Mouse (Mus musculus) neural tube, embryonic 11.5 days (tissue): ENCODE results near the gene Psmb8. TPM values are rescaled to one million over a fixed set of nuclear protein-coding genes. Genes with fewer than 3 reads are reported as not detected.
"Not testable (repeated sequence)": the region's sequence is repeated elsewhere in the genome, so short reads cannot be mapped to it uniquely, and the experiment has no call there.

Experiments used
- ATAC-seq: fragments of 200-750 bp; cut with Nextera tagmentation; 2 replicates; pipeline ENCODE4 v1.8.0; 2017; ENCODE audit warnings: moderate number of reproducible peaks, mild to moderate bottlenecking, moderate TSS enrichment, moderate library complexity; ENCODE audit not compliant: insufficient read depth, low FRiP score, low TSS enrichment
- DNase-seq: peaks from one replicate; pipeline ENCODE4 v3.0.0-alpha.2; 2015; ENCODE audit warnings: low spot score
- H3K27ac ChIP-seq: fragments of 300-500 bp; sonication (generic); 2 replicates; pipeline ENCODE4 v1.5.1; 2014; ENCODE audit warnings: low read depth, mild to moderate bottlenecking, low read length
- H3K27me3 ChIP-seq: fragments of 300-500 bp; sonication (generic); 2 replicates; pipeline ENCODE4 v1.6.1; 2014; ENCODE audit warnings: mild to moderate bottlenecking, low read length, mixed read lengths; ENCODE audit not compliant: control insufficient read depth, insufficient read depth
- H3K36me3 ChIP-seq: fragments of 300-500 bp; sonication (generic); 2 replicates; pipeline ENCODE4 v1.6.1; 2014; ENCODE audit warnings: mild to moderate bottlenecking, low read length, moderate library complexity, mixed read lengths; ENCODE audit not compliant: control insufficient read depth, insufficient read depth
- H3K4me1 ChIP-seq: fragments of 300-500 bp; sonication (generic); 2 replicates; pipeline ENCODE4 v1.6.1; 2014; ENCODE audit warnings: low read length, mixed read lengths; ENCODE audit not compliant: control insufficient read depth, insufficient read depth
- H3K4me2 ChIP-seq: fragments of 300-500 bp; sonication (generic); 2 replicates; pipeline ENCODE4 v1.6.1; 2014; ENCODE audit warnings: low read depth, mild to moderate bottlenecking, moderate library complexity
- H3K4me3 ChIP-seq: fragments of 300-500 bp; sonication (generic); 2 replicates; pipeline ENCODE4 v1.5.1; 2014; ENCODE audit warnings: low read depth, low read length
- H3K9ac ChIP-seq: fragments of 300-500 bp; sonication (generic); 2 replicates; pipeline ENCODE4 v1.6.1; 2014; ENCODE audit warnings: mild to moderate bottlenecking, low read length
- H3K9me3 ChIP-seq: fragments of 300-500 bp; sonication (generic); 2 replicates; pipeline ENCODE4 v1.6.1; 2016; ENCODE audit warnings: low read length; ENCODE audit not compliant: control insufficient read depth
- WGBS: fragments of 180-500 bp; shearing (Covaris S2); extraction: QIAGEN DNeasy Blood & Tissue Kit; methylation state at CpG from one replicate; pipeline ENCODE4 v1.1.7; 2014; 5-methylcytosine and 5-hydroxymethylcytosine counted together
- polyA plus RNA-seq: library from polyadenylated mRNA; unstranded; fragments of >200 nt; fragmentation: Nextera tagmentation; extraction: Ambion mirVana; gene quantifications from 2 replicates; pipeline ENCODE4 v1.2.1, GENCODE M21; 2014

Psmb8 gene
- polyA plus RNA-seq, 1 experiment from 2014 or later, result 2.1 TPM

DNA sequence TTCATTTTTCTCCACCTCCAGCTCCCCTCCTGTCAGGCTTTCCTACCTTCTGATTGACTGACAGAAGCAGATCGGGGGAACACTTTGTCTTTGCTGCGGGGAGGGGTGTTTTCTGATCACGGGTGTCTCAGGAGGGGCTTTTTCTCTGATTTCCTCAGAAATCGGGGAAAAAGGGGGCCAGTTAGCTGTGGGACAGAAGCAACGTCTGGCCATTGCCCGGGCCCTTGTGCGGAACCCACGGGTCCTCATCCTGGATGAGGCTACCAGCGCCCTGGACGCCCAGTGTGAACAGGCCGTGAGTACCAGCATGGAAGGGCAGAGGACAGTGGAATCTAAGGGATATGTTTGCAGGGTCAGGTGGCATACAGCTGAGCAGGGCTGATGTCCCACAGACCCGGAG, 17.7 kb downstream of the Psmb8 start:
- H3K36me3 ChIP-seq, result no peaks in the 10 kb centered on the region
- no peaks in the 10 kb centered on the region for H3K9me3 ChIP-seq
- H3K4me1 ChIP-seq, result no peaks in the 10 kb centered on the region
- no peak for ATAC-seq
- H3K27me3 ChIP-seq, result peaks cover 34% of the 10 kb centered on the region
- no peak for DNase-seq
- no peak overlapping the region for H3K4me3 ChIP-seq
- no peak overlapping the region for H3K9ac ChIP-seq
- WGBS, result 86% methylated on average over 12 of the region's 12 CpGs
- H3K4me2 ChIP-seq, result no peak overlapping the region
- no peak overlapping the region for H3K27ac ChIP-seq

DNA sequence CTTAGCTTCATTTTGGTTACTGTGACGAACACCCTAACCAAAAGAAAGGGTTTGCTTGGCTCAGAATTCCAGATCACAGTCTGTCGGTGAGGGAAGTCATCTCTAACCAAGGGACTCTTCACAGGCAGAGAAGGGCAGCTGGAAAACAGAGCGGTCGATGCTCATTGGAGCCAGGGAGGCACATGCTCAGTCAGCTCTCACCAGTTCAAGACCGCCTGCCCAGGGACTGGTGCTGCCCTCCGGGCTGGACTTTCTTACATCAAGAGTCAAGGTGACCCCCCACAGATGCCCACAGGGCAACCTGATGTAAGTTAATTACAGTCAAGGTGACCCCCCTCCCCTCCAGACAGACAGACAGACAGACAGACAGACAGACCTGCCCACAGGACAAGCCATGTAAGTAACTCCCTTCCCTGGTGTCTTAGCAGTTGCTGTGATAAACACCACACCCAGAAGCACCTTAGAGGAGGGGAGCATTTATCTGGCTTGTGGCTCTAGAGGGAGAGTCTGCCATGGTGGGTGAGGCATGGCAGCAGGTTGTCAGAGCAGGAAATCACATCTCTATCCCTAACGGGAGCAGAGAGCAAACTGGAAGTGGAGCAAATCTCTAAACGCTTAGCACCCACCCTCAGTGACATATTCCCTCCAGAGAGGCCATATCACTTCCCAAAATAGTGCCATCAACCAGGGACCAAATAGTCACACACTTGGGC, 19.9 kb downstream of the Psmb8 start:
- Histone ChIP-seq H3K9ac (no peak overlapping the region), H3K27ac (no peak overlapping the region), H3K9me3 (no peaks in the 10 kb centered on the region), H3K4me1 (no peaks in the 10 kb centered on the region), H3K27me3 (peaks cover 21% of the 10 kb centered on the region), H3K4me2 (no peak overlapping the region), H3K4me3 (no peak overlapping the region), H3K36me3 (no peaks in the 10 kb centered on the region)
- DNase-seq (peak; percentile 1), ATAC-seq (no peak)
- 85% methylated on average over 8 of the region's 8 CpGs for WGBS

- 88% methylated on average over 5 of the region's 5 CpGs for WGBS
- no peaks in the 10 kb centered on the region for H3K36me3 ChIP-seq
- H3K4me1 ChIP-seq, result no peaks in the 10 kb centered on the region
- H3K4me2 ChIP-seq, result no peak overlapping the region
- H3K27me3 ChIP-seq, result peaks cover 15% of the 10 kb centered on the region
- no peak overlapping the region for H3K27ac ChIP-seq
- no peaks in the 10 kb centered on the region for H3K9me3 ChIP-seq
- no peak overlapping the region for H3K9ac ChIP-seq
- no peak overlapping the region for H3K4me3 ChIP-seq
- ATAC-seq (no peak), DNase-seq (no peak)
These were observed 20.5 kb downstream of the Psmb8 start for GRCm38 (mm10) chr17:34217986-34218385.

DNA sequence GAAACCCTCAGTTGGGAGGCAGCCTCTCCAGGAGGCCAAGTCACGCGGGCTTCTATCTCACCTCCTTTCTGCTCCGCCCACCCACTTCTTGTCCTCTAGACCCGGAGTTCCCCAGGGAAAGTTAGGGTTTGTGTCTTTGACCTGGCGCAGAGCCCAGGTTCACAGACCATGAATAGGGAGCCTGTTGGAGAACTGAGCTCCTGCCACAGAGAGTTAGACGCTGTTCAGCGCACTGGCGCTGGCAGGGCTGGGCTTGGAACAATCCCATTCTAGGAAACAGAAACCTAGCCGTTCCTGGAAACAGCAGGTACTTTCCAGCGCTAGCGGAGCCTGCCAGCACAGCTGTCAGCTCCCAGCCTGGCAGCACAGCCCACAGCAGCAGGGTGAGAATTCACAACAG, 21.2 kb downstream of the Psmb8 start:
- H3K27ac ChIP-seq, result no peak overlapping the region
- no peaks in the 10 kb centered on the region for H3K36me3 ChIP-seq
- H3K4me1 ChIP-seq, result no peaks in the 10 kb centered on the region
- peaks cover 10% of the 10 kb centered on the region for H3K27me3 ChIP-seq
- no peak for ATAC-seq
- H3K4me3 ChIP-seq, result no peak overlapping the region
- no peak overlapping the region for H3K9ac ChIP-seq
- H3K9me3 ChIP-seq, result no peaks in the 10 kb centered on the region
- WGBS, result 92% methylated on average over 11 of the region's 11 CpGs
- H3K4me2 ChIP-seq, result no peak overlapping the region
- DNase-seq, result no peak

DNA sequence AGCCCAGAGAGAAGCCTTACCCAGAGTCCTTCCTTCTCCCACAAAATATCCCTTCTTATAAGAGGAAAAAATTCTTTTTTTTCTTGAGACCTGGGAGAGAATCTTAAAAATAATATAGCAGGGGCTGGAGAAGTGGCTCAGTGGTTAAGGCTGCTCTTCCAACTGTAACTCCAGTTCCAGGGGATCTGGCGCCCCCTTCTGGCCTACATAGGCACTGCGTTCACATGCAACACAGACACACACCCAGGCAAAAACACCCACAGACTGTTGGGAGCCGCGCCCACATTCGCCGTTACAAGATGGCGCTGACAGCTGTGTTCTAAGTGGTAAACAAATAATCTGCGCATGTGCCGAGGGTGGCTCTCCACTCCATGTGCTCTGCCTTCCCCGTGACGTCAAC, 21.6 kb downstream of the Psmb8 start:
- H3K4me2 ChIP-seq, ATAC-seq, H3K4me3 ChIP-seq, H3K36me3 ChIP-seq, H3K9ac ChIP-seq, H3K27me3 ChIP-seq, H3K9me3 ChIP-seq, H3K27ac ChIP-seq, H3K4me1 ChIP-seq: not testable (repeated sequence)
- WGBS, result 91% methylated on average over 8 of the region's 11 CpGs
- DNase-seq, result peak; percentile 11

DNA sequence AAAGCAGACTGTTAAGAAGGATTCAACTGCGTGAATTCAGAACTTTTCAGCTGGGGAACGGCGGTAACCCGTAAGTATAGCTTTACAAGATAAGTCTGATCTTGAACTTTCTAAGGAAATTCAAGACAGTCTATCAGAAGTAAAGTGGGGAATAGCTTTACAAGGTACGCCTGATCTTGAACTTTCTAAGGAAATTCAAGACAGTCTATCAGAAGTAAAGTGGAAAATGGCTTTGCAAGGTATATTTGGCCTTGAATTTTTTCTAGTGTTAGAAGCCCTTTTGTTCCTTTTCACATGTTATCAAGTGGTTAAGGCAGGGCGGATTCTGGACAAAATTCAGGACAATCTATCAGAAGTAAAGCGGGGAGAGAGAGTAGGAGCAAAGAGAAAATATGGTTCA, 22.3 kb downstream of the Psmb8 start:
- H3K4me1 ChIP-seq, H3K36me3 ChIP-seq, H3K4me3 ChIP-seq, H3K27me3 ChIP-seq, DNase-seq, H3K9me3 ChIP-seq, H3K4me2 ChIP-seq, ATAC-seq, H3K9ac ChIP-seq, H3K27ac ChIP-seq: not testable (repeated sequence)
- 96% methylated on average over 3 of the region's 7 CpGs for WGBS

GRCm38 (mm10) chr17:34220401-34220800, 22.9 kb downstream of the Psmb8 start:
- not testable (repeated sequence) for H3K4me3 ChIP-seq, H3K27ac ChIP-seq, DNase-seq, H3K36me3 ChIP-seq, H3K4me1 ChIP-seq, H3K27me3 ChIP-seq, H3K9me3 ChIP-seq, H3K9ac ChIP-seq, ATAC-seq, H3K4me2 ChIP-seq
- WGBS, result no CpG with 5 or more reads among the region's 16 CpGs

DNA sequence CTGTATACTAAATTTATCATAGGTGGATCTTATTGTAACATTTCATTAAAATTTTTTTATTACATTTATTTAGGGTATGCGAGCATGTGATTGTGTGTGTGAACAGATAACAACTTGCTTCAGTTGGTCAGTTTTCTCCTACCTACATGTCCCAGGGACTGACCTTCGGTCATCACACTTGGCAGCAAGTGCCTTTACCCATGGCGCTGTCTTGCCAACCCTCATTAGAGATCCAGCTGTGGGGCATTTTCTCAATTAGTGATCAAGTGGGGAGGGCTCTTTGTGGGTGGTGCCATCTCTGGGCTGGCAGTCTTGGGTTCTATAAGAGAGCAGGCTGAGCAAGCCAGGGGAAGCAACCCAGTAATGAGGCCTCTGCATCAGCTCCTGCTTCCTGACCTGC, 27.3 kb downstream of the Psmb8 start:
- H3K9me3 ChIP-seq, result no peaks in the 10 kb centered on the region
- no peaks in the 10 kb centered on the region for H3K36me3 ChIP-seq
- H3K27ac ChIP-seq, result no peak overlapping the region
- no peak overlapping the region for H3K4me3 ChIP-seq
- DNase-seq (no peak), ATAC-seq (no peak)
- no peak overlapping the region for H3K9ac ChIP-seq
- no peaks in the 10 kb centered on the region for H3K4me1 ChIP-seq
- no peaks in the 10 kb centered on the region for H3K27me3 ChIP-seq
- no peak overlapping the region for H3K4me2 ChIP-seq
- WGBS, result 93% methylated on average over 3 of the region's 3 CpGs

- Histone ChIP-seq H3K27me3 (no peaks in the 10 kb centered on the region), H3K4me2 (no peak overlapping the region), H3K9me3 (no peaks in the 10 kb centered on the region), H3K36me3 (no peaks in the 10 kb centered on the region), H3K4me1 (no peaks in the 10 kb centered on the region), H3K4me3 (no peak overlapping the region), H3K9ac (no peak overlapping the region), H3K27ac (no peak overlapping the region)
- 94% methylated on average over 8 of the region's 8 CpGs for WGBS
- DNase-seq (no peak), ATAC-seq (no peak)
These were observed 27.9 kb downstream of the Psmb8 start for GRCm38 (mm10) chr17:34225426-34225825.
